Mouse (Mus musculus): ENCODE measurements around the gene Adamts9. TPM values are rescaled to one million over a fixed set of nuclear protein-coding genes. Genes with fewer than 3 reads are reported as not detected.

Adamts9 gene
- total and polyA plus RNA-seq, 3 experiments = not detected

DNA sequence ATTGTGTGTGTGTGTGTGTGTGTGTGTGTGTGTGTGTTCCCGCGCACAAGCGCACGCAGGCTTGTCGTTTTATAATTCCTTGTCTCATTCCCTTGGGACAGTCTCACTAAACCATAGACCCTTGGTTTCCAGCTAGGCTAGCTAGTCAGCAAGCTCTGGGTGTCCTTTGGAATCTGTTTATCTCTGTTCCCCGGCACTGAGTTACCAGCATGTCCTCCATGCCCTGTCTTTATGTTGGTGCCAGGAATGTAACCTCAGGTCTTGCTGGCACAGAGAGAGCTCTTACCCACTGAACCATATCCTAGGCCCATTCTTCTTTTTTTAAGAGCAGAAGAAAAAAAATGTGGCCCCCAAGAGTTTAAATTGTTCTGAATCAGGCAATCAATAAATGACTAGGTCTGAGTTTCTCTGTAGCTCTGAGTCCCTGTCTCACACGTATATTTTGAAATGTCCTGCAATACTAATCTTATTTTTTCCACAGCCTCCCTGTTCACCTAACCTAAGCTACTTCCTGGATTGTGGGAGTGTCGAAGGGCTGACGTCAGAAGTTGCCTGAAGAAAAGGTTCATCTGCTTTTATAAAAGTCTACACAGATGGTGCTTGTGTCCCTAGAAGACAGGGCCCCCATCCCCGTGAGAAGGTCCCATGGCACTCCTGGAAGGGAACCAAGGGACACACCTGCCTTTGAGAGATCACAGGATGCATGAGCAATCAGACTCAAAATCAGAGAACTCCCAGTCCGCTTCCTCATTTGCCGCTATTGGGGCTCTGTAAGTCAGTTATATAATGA, 84.4 kb downstream of the Adamts9 start:
- no peak overlapping the region for H3K27ac ChIP-seq (ENCODE audit: insufficient read depth, low read depth)
- H3K4me3 ChIP-seq (replicated peaks in 1 of 3; ENCODE audit: low read depth in 2 of 3, low read length in 2 of 3, poor library complexity in 1 of 3) = no peak overlapping the region
- no peaks in the 10 kb centered on the region for H3K27me3 ChIP-seq (replicated peaks)
- DNase-seq (ENCODE audit: extremely low read depth) = no peak
- no peaks in the 10 kb centered on the region for H3K36me3 ChIP-seq (replicated peaks in 1 of 2; ENCODE audit: control insufficient read depth in 1 of 2, insufficient read depth in 1 of 2, low read length in 1 of 2)
- H3K9me3 ChIP-seq (replicated peaks; ENCODE audit: low read length) = peaks cover 74% of the 10 kb centered on the region
- no peaks in the 10 kb centered on the region for H3K4me1 ChIP-seq (ENCODE audit: control insufficient read depth in 1 of 2, insufficient read depth in 2 of 2)
- dilution Hi-C loops (cut with MboI; ENCODE audit: extremely low pct_ligation_motif_present, extremely low pct_unique_long_range_greater_than_20kb, low sequenced_read_pairs) = no loop called here
- no peak overlapping the region for H3K9ac ChIP-seq (ENCODE audit: insufficient read depth, low read depth)
- no peak for TF ChIP-seq USF1 (IDR thresholded peaks at IDR 0.05; ENCODE audit: low read depth, low read length)
- TF ChIP-seq USF2 (conservative IDR thresholded peaks at IDR 0.05; ENCODE audit: low read depth, low read length) = no peak
- TF ChIP-seq SIN3A (IDR thresholded peaks at IDR 0.05; ENCODE audit: low read length) = no peak
- no peak for TF ChIP-seq JUN (IDR thresholded peaks at IDR 0.05; ENCODE audit: insufficient read depth, low read depth, low read length)
- no peak for TF ChIP-seq GABPA (IDR thresholded peaks at IDR 0.05; ENCODE audit: insufficient replicate concordance, low read depth, low read length)
- TF ChIP-seq MXI1 (IDR thresholded peaks at IDR 0.05; ENCODE audit: low read depth, low read length) = no peak
- no peak for TF ChIP-seq NRF1 (IDR thresholded peaks at IDR 0.05; ENCODE audit: low read depth, low read length)
- no peak for TF ChIP-seq MYC (IDR thresholded peaks at IDR 0.05; ENCODE audit: low read depth, low read length)
- no peak for TF ChIP-seq IRF4 (IDR thresholded peaks at IDR 0.05; ENCODE audit: low read depth, low read length)
- TF ChIP-seq E2F4 (IDR thresholded peaks at IDR 0.05; ENCODE audit: insufficient replicate concordance, low read depth, low read length) = no peak
- TF ChIP-seq CHD2 (IDR thresholded peaks at IDR 0.05; ENCODE audit: low read length) = no peak
- no peak for TF ChIP-seq MAX (IDR thresholded peaks at IDR 0.05; ENCODE audit: low read length)
- TF ChIP-seq NELFE (IDR thresholded peaks at IDR 0.05; ENCODE audit: low read depth, low read length) = no peak
- no peak for TF ChIP-seq PAX5 (IDR thresholded peaks at IDR 0.05; ENCODE audit: low read length)
- TF ChIP-seq MEF2A (IDR thresholded peaks at IDR 0.05; ENCODE audit: borderline replicate concordance, low read depth, low read length) = no peak
- in situ Hi-C loops (cut with MboI; ENCODE audit: low pct_ligation_motif_present, low pct_unique_long_range_greater_than_20kb, low sequenced_read_pairs) = no loop called here
- H3K79me2 ChIP-seq (replicated peaks; ENCODE audit: control insufficient read depth, extremely low read depth, insufficient read depth, poor library complexity, severe bottlenecking) = no peaks in the 10 kb centered on the region
- no peak overlapping the region for H3K4me2 ChIP-seq (ENCODE audit: insufficient read depth, low read depth, poor library complexity, severe bottlenecking)

GRCm38 (mm10) chr6:92857761-92858160, 85.5 kb downstream of the Adamts9 start:
- TF ChIP-seq SMC3 (IDR thresholded peaks at IDR 0.05; ENCODE audit: low read depth, low read length) (no peak), USF1 (IDR thresholded peaks at IDR 0.05; ENCODE audit: low read depth, low read length) (no peak), BHLHE40 (IDR thresholded peaks at IDR 0.05; ENCODE audit: low read depth, low read length) (no peak), MAFK (IDR thresholded peaks at IDR 0.05; ENCODE audit: insufficient replicate concordance, low read length) (no peak), JUND (conservative IDR thresholded peaks at IDR 0.05; ENCODE audit: low read depth, low read length) (no peak), MXI1 (IDR thresholded peaks at IDR 0.05; ENCODE audit: low read depth, low read length) (no peak), NRF1 (IDR thresholded peaks at IDR 0.05; ENCODE audit: low read depth, low read length) (no peak), NELFE (IDR thresholded peaks at IDR 0.05; ENCODE audit: low read depth, low read length) (no peak)
- H3K4me3 ChIP-seq (replicated peaks in 1 of 3; ENCODE audit: low read depth in 2 of 3, low read length in 2 of 3, poor library complexity in 1 of 3) = peak overlapping the region in 1 of 3 experiments; percentile 2
- no peaks in the 10 kb centered on the region for H3K4me1 ChIP-seq (ENCODE audit: control insufficient read depth in 1 of 2, insufficient read depth in 2 of 2)
- no peaks in the 10 kb centered on the region for H3K27me3 ChIP-seq (replicated peaks)
- dilution Hi-C loops (cut with MboI; ENCODE audit: extremely low pct_ligation_motif_present, extremely low pct_unique_long_range_greater_than_20kb, low sequenced_read_pairs) = no loop called here
- no peak for DNase-seq (ENCODE audit: extremely low read depth)
- no peak overlapping the region for H3K27ac ChIP-seq (ENCODE audit: insufficient read depth, low read depth)
- H3K9ac ChIP-seq (ENCODE audit: insufficient read depth, low read depth) = no peak overlapping the region
- in situ Hi-C loops (cut with MboI; ENCODE audit: low pct_ligation_motif_present, low pct_unique_long_range_greater_than_20kb, low sequenced_read_pairs) = no loop called here
- H3K36me3 ChIP-seq (replicated peaks in 1 of 2; ENCODE audit: control insufficient read depth in 1 of 2, insufficient read depth in 1 of 2, low read length in 1 of 2) = no peaks in the 10 kb centered on the region
- H3K9me3 ChIP-seq (replicated peaks; ENCODE audit: low read length) = peaks cover 71% of the 10 kb centered on the region
- H3K79me2 ChIP-seq (replicated peaks; ENCODE audit: control insufficient read depth, extremely low read depth, insufficient read depth, poor library complexity, severe bottlenecking) = no peaks in the 10 kb centered on the region
- H3K4me2 ChIP-seq (ENCODE audit: insufficient read depth, low read depth, poor library complexity, severe bottlenecking) = no peak overlapping the region
